Mouse (Mus musculus) c-Kit-negative CD71-positive TER-119-positive erythroid progenitor cells, embryonic 14.5 days (primary cell): ENCODE measurements at regions not wholly inside any gene's neighbourhood (a gene's known extent, or its start where the extent isn't known, plus 50 kb on each side); places are given as distances from the start of the nearest gene placed in this dataset.

ENCODE experiments used
- DNase-seq: peaks from one replicate; pipeline ENCODE4 v3.0.0-alpha.2; 2013; ENCODE audit warnings: low read depth, low spot score

- no peak for DNase-seq
Observed at GRCm38 (mm10) chr8:89283105-89284096, 239.4 kb upstream of the Sall1 start.

GRCm38 (mm10) chr8:89279844-89280243 is 235.9 kb upstream of the Sall1 start:
- DNase-seq = no peak

- no peak for DNase-seq
Observed at GRCm38 (mm10) chr8:89279142-89279541, 235.2 kb upstream of the Sall1 start.

- DNase-seq = no peak
Observed at GRCm38 (mm10) chr8:89273276-89273675, 229.3 kb upstream of the Sall1 start.

- no peak for DNase-seq
Observed at GRCm38 (mm10) chr8:89272381-89272815, 228.4 kb upstream of the Sall1 start.

- DNase-seq = no peak
Observed at GRCm38 (mm10) chr8:89271381-89272355, 227.7 kb upstream of the Sall1 start.

GRCm38 (mm10) chr8:89270001-89270400 is 226.0 kb upstream of the Sall1 start:
- DNase-seq = no peak

- DNase-seq = no peak
Observed at GRCm38 (mm10) chr8:89261163-89261812, 217.3 kb upstream of the Sall1 start.

GRCm38 (mm10) chr8:89259881-89260280 is 215.9 kb upstream of the Sall1 start:
- DNase-seq = no peak

GRCm38 (mm10) chr8:89246342-89246741 is 202.4 kb upstream of the Sall1 start:
- DNase-seq = no peak

- DNase-seq = no peak
Observed at GRCm38 (mm10) chr8:89245131-89245751, 201.3 kb upstream of the Sall1 start.

GRCm38 (mm10) chr8:89241686-89242085 is 197.7 kb upstream of the Sall1 start:
- no peak for DNase-seq

- DNase-seq = no peak
Observed at GRCm38 (mm10) chr8:89239626-89240025, 195.7 kb upstream of the Sall1 start.

- DNase-seq = no peak
Observed at GRCm38 (mm10) chr8:89234041-89234440, 190.1 kb upstream of the Sall1 start.

GRCm38 (mm10) chr8:89232318-89232717 is 188.4 kb upstream of the Sall1 start:
- no peak for DNase-seq

GRCm38 (mm10) chr8:89229144-89229543 is 185.2 kb upstream of the Sall1 start:
- DNase-seq = no peak

GRCm38 (mm10) chr8:89220870-89221269 is 176.9 kb upstream of the Sall1 start:
- no peak for DNase-seq

GRCm38 (mm10) chr8:89220381-89220780 is 176.4 kb upstream of the Sall1 start:
- no peak for DNase-seq

- DNase-seq = no peak
Observed at GRCm38 (mm10) chr8:89219156-89219555, 175.2 kb upstream of the Sall1 start.

- DNase-seq = no peak
Observed at GRCm38 (mm10) chr8:89217689-89218088, 173.7 kb upstream of the Sall1 start.

- no peak for DNase-seq
Observed at GRCm38 (mm10) chr8:89211931-89212330, 168.0 kb upstream of the Sall1 start.
